Mouse (Mus musculus) MEL (cell line): ENCODE results near the gene Gcnt3.

ENCODE experiments used
- CHD2 ChIP-seq: IDR thresholded peaks from 2 replicates; pipeline ENCODE4 v1.6.1; 2011; ENCODE audit warnings: low read length, improper control_type of control experiment
- CTCF ChIP-seq, 3 experiments: IDR thresholded peaks in 2 of 3; conservative IDR thresholded peaks in 1 of 3; 2 replicates each; pipeline ENCODE4 v1.5.1; 2011 to 2012; ENCODE audit warnings: low read length in 3 of 3, low read depth in 2 of 3, mild to moderate bottlenecking in 2 of 3, improper control_type of control experiment in 1 of 3, inconsistent platforms in 1 of 3, mixed read lengths in 1 of 3, moderate library complexity in 1 of 3; ENCODE audit not compliant: control insufficient read depth in 1 of 3, insufficient read depth in 1 of 3, poor library complexity in 1 of 3, severe bottlenecking in 1 of 3
- EP300 ChIP-seq, 2 experiments: IDR thresholded peaks; 2 replicates each; pipeline ENCODE4 v1.6.1; 2011; ENCODE audit warnings: improper control_type of control experiment in 2 of 2, low read length in 2 of 2, low read depth in 1 of 2, mild to moderate bottlenecking in 1 of 2
- ETS1 ChIP-seq: IDR thresholded peaks from 2 replicates; pipeline ENCODE4 v1.6.1; 2012; ENCODE audit warnings: low read depth, mild to moderate bottlenecking, inconsistent platforms, low read length, improper control_type of control experiment, moderate library complexity
- GATA1 ChIP-seq: IDR thresholded peaks from 2 replicates; pipeline ENCODE4 v1.6.1; 2011; ENCODE audit warnings: low read depth, low read length, improper control_type of control experiment
- HCFC1 ChIP-seq: IDR thresholded peaks from 2 replicates; pipeline ENCODE4 v1.6.1; 2012; ENCODE audit warnings: low read depth, mild to moderate bottlenecking, inconsistent platforms, low read length, improper control_type of control experiment, moderate library complexity
- KAT2A ChIP-seq: conservative IDR thresholded peaks from 2 replicates; pipeline ENCODE4 v1.6.1; 2012; ENCODE audit warnings: low read depth, low read length, improper control_type of control experiment, inconsistent platforms
- NRF1 ChIP-seq: IDR thresholded peaks from 2 replicates; pipeline ENCODE4 v1.6.1; 2014; ENCODE audit warnings: low read depth, mild to moderate bottlenecking, inconsistent platforms, low read length, improper control_type of control experiment, moderate library complexity; ENCODE audit not compliant: poor library complexity, insufficient read depth, severe bottlenecking
- POLR2A ChIP-seq, 2 experiments: IDR thresholded peaks; 2 replicates each; pipeline ENCODE4 v1.6.1; 2011 to 2012; ENCODE audit warnings: low read length in 2 of 2, mild to moderate bottlenecking in 2 of 2, control low read depth in 1 of 2, improper control_type of control experiment in 1 of 2, low read depth in 1 of 2, moderate library complexity in 1 of 2; ENCODE audit not compliant: control insufficient read depth in 1 of 2, insufficient read depth in 1 of 2, poor library complexity in 1 of 2
- SIN3A ChIP-seq: IDR thresholded peaks from 2 replicates; pipeline ENCODE4 v1.6.1; 2012; ENCODE audit warnings: low read length, improper control_type of control experiment, inconsistent platforms
- SMC3 ChIP-seq: IDR thresholded peaks from 2 replicates; pipeline ENCODE4 v1.6.1; 2011; ENCODE audit warnings: low read depth, low read length, improper control_type of control experiment
- ZNF384 ChIP-seq: IDR thresholded peaks from 2 replicates; pipeline ENCODE4 v1.6.1; 2012; ENCODE audit warnings: low read depth, mild to moderate bottlenecking, inconsistent platforms, low read length, improper control_type of control experiment

GRCm38 (mm10) chr9:70053411-70053810 lies 15.5 kb upstream of the Gcnt3 start:
- TF ChIP-seq NRF1 = no peak
- no peak for TF ChIP-seq POLR2A (IDR thresholded peaks at IDR 0.05; ENCODE audit: control insufficient read depth in 1 of 2, insufficient read depth in 1 of 2, low read depth in 1 of 2, low read length in 2 of 2, poor library complexity in 1 of 2)
- TF ChIP-seq CHD2 = no peak
- no peak for TF ChIP-seq EP300 (IDR thresholded peaks at IDR 0.05; ENCODE audit: low read depth in 1 of 2, low read length in 2 of 2)
- TF ChIP-seq ZNF384 = no peak
- no peak for TF ChIP-seq SIN3A
- TF ChIP-seq HCFC1 = no peak
- no peak for TF ChIP-seq KAT2A
- no peak for TF ChIP-seq CTCF (IDR thresholded peaks at IDR 0.05 in 2 of 3, conservative IDR thresholded peaks at IDR 0.05 in 1 of 3; ENCODE audit: control insufficient read depth in 1 of 3, insufficient read depth in 1 of 3, low read depth in 2 of 3, low read length in 3 of 3, poor library complexity in 1 of 3, severe bottlenecking in 1 of 3)
- no peak for TF ChIP-seq GATA1
- no peak for TF ChIP-seq ETS1
- TF ChIP-seq SMC3 = no peak
